Mouse (Mus musculus): ENCODE measurements around the gene Pxn.
A peak's percentile ranks its signal among the peaks of the same experiment; 100 is the strongest.
"Not testable (repeated sequence)": the region's sequence is repeated elsewhere in the genome, so short reads cannot be mapped to it uniquely, and the experiment has no call there.

The Pxn gene

DNA sequence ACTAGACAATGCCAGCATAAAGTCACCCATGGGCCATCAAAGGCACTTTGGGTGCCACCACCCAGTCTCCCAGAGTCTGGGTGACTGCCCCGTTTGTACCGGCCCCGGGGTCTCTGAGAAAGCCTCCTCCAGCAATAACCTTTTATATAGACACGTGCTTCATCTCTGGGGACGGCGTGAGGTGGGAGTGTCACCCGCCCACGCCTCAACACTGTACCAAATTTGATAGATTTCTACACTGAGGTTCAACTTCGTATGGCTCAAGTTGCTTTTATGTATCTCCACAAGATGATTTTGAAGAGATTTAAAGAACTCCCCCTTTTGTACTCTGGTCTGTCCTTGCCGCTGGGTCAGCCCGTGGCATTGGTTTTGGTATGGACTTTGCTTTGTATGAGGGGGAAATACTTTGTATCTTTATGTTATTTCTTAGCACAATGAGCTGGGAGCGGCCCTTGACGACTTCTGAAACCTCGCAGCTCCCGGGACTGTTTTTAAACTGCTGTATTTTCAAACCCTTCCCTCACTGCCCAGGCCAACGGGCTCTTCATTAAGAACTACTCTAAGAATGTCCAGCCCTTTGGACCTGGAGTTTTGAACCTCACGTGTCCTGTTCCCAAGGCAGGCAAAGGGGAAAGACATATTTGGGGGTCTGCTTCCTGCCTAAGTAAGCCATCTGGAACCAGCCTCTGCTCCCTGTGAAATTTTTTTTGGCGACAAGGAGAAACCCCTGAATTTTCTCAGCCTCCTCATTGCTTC is 48.2 kb downstream of the Pxn start:
- DNase-seq, result no peak

DNA sequence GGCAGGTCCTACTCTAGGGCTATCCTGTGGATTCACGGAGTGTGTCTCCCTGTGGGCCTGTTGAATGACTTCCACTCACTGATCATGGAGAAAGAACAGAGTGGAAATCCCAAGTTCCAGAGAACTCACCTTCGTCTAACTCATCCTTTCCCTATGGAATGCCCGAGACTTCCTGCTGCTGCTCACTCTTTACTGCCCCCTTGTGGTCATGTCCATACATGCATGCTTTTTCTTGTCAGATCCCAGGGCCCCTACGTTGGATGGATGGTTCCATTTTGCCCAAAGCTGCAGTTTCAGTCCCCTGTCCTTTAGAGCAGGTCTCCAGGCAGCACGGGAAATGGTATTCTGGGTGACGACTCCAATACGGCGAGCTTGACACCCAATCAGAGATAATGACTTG is 49.7 kb downstream of the Pxn start:
- DNase-seq, result peak; percentile 72

DNA sequence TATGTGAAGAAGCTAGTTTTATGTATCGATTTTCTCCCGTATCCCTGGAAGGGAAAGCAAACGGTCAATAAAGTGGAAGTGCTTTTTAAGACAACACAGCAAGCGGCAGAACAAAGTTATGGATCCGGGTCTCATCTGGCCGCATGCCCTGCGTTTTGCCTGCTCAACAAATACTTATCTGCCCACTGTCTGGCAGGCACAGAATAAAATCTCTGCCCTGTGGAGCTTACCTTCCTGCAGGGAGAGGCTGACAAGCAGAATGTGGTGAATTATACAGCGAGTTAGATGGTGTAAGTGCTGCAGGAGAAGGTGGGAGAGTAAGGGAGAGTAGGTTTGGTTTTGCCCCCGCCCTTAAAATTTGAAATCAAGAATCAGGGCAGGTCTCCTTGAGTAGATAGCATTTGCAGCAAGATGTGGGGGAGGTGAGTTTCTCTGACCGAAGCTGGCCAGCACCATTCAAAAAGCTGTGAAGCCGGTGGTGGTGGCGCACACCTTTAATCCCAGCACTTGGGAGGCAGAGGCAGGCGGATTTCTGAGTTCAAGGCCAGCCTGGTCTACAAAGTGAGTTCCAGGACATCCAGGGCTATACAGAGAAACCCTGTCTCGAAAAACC is 51.8 kb downstream of the Pxn start:
- DNase-seq, result no peak

GRCm38 (mm10) chr5:115559237-115560101 is 53.0 kb downstream of the Pxn start, which contains the start of gene Rplp0:
Gene Rplp0, plus strand, starts transcription at chr5:115559467.
- peak; percentile 100 for DNase-seq

- DNase-seq, result no peak
These were observed 53.9 kb downstream of the Pxn start for GRCm38 (mm10) chr5:115560336-115560905.

- no peak for DNase-seq
These were observed 57.5 kb downstream of the Pxn start for GRCm38 (mm10) chr5:115563771-115564585.

DNA sequence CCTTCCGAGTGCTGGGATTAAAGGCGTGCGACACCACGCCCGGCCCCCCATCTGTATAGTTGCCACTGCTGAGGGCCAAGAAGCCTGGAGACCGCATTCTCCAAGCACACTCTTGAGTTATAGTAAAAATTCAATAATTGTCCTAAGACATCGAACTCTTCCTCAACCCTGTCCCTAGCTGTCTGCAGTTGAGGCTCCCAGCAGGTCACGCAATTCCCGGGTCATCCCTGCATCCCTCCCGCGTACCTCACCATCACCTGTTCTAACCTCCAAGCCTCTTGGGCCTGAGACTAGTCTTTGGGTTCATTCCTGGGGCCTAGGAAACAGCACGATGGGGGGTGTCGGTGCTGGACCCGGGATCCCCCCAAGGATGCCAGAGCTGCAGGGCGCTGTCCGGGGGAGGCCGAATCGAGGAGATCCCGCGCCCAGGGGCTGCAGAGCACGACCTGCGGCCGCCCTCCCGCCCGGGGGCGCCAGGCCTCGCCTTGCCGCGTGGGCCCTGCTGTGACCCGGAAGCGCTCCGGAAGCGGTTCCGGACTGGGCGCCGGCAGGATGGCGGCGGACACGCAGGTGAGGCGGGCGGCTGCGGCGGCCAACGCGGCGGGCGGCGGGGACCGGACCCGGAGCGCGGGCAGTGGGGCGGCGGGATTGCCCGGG is 58.4 kb downstream of the Pxn start, which contains the start of gene Gcn1l1:
Gene Gcn1l1, plus strand, starts transcription at position 518 of the 657 bp plus-strand sequence.
- DNase-seq, result peak; percentile 78

DNA sequence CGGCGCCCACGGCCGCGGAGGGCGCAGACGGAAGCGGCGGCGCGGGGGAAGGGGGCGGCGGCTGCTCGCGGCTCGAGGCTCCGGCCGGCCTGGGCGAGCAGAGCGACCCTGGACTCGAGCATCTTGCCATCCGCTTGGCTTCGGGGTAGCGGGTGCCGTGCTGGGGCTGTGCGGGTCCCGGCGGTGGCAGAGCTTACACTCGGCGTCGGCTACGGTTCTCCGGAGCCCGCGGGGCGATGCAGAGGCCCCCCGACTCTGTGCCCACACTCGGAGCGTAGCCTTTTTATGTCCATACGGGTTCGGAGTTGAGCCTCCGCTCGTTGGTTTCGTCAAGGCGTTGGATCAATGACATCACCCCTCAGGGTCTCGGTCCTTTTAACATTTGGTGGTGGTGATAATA is 58.9 kb downstream of the Pxn start:
- peak; percentile 27 for DNase-seq

DNA sequence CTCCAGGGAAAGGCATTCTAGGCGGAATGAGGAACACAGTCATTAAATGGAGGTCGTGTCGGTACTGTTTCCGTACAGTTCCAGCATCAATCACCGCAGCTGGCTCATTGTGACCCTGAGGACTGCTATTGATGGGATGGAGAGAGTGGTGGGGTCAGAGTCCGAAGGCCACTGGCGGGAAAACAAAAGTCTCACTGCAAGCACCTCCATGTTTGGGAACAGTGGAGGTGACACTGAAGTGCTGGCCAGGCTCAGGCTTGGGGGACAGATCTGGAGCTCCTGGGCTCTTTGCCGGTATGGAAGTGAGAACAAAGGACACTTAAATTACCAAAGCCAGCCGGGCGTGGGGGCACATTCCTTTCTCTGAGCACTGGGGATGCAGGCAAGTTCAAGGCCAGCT is 62.2 kb downstream of the Pxn start:
- DNase-seq, result no peak

DNA sequence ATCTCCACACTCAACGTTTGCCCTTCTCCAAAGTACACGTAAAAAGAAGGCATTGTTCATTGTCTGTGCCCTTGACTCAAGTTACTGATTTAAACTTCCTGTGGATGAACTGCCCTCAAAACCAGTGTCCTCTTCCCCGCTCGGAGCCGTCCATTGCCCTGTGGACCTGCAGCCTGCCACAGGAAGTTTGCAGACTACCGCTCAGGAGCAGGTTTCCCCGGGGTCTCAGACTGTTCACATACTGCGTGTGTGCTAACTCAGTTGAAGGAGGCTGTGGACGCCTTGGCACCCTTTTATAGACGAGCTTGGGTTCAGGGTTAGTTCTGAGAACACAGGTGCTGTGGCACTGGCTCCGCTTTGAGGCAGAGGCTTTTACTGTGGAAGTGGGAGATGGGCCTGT is 62.8 kb downstream of the Pxn start:
- DNase-seq, result no peak

DNA sequence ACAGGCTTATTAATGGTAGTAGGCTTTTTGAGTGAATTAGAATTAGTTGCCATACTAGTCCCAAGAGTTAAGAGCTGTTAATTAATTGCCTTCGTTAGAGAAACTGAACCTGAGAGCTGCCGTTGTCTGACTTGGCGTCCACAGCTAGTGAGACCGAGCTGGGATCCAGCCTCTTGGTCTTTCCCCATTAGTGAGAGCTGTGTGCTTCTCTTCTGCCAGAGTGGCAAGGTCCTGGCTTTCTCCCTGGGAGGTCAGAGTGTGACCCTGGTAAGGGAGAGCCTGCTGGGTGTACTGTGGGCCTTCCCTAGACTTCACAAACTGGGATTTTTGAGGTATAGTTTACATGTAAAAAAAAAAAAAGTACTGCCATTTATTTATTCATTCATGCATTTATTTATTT is 63.2 kb downstream of the Pxn start:
- DNase-seq, result no peak

GRCm38 (mm10) chr5:115571086-115571485 is 64.6 kb downstream of the Pxn start:
- no peak for DNase-seq

GRCm38 (mm10) chr5:115572679-115573535 is 66.4 kb downstream of the Pxn start:
- DNase-seq, result no peak

- DNase-seq, result no peak
These were observed 68.5 kb downstream of the Pxn start for GRCm38 (mm10) chr5:115574992-115575391.

DNA sequence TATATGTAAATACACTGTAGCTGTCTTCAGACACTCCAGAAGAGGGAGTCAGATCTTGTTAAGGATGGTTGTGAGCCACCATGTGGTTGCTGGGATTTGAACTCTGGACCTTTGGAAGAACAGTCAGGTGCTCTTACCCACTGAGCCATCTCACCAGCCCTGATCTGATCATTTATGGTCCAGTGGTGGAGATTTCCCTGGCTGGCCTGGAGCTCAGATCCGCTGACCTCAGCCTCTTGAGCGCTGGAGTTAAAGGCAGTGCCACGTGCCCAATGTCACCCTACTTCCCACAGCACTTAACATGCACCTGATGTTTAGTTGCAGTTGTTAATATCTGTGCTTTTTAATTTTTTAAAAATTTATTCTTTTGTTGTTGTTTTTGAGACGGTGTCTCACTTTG is 71.2 kb downstream of the Pxn start:
- not testable (repeated sequence) for DNase-seq

DNA sequence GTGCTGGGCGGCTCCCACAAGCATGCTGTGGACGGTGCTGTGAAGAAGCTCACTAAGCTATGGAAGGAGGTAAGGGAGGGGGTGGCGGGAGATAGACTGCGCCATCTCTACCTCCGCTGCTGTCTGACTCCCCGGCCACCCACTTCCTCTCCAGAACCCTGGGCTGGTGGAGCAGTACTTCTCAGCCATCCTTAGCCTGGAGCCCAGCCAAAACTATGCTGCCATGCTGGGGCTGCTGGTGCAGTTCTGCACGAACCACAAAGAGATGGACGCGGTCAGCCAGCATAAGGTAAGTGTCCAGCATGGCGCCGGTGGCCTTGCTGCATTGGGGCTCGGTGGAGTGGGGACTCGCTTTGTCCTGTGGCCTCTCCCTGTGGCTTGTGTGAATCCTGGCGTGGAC is 72.4 kb downstream of the Pxn start:
- DNase-seq, result no peak

DNA sequence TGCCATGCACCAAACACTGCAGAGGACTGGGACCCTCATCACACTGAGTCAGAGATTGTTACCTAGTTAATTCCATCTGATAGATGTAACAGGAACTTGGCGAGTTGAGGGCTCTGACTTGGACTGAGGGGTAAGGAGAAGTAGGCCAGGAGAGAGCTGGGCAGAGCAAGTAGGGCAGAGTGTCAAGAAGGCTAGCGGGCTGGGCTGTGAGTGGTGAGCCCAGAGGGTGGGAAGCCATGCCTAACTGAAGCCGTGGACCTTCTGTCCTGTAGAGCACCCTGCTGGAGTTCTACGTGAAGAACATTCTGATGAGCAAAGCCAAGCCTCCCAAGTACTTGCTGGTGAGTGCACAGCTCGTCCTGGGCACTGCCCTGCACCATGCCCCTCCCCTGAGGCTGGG is 72.9 kb downstream of the Pxn start:
- DNase-seq, result no peak

DNA sequence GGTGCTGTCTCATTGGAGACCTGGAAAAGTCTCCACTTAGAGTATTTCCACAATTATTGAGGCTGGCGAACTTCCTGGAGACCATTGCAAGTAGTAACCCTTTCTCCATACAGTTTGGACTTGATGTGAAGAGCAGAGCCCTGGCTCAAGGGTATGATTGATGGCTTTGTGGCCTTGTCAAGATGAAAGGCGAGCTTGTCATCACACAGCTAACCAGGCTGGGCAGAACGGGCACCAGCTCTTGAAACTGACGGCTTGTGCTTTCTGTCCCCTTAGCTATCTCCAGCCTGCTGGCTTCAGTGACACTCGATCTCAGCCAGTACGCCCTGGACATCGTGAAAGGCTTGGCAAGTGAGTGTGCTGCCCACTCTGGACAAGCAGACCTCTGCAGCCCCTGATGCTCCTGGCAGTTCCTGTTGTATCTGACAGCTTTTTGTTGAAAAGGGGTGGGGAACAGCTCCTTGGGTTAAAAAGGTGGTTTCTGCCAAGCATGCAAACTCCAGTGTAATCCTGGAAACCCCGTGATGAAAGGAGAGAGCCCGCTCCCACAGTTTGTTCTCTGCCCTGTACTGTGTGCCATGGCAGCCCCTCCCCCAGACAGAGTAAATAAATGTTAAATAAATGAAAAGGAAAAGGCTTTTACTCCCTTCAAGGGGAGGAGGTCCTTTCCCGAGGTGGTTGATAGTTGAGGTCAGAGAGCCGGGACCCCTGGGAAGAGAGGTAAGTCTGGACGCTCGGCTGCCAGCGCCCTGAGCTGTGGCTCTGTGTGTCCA is 73.9 kb downstream of the Pxn start:
- no peak for DNase-seq

- no peak for DNase-seq
These were observed 75.2 kb downstream of the Pxn start for GRCm38 (mm10) chr5:115581662-115582061.

DNA sequence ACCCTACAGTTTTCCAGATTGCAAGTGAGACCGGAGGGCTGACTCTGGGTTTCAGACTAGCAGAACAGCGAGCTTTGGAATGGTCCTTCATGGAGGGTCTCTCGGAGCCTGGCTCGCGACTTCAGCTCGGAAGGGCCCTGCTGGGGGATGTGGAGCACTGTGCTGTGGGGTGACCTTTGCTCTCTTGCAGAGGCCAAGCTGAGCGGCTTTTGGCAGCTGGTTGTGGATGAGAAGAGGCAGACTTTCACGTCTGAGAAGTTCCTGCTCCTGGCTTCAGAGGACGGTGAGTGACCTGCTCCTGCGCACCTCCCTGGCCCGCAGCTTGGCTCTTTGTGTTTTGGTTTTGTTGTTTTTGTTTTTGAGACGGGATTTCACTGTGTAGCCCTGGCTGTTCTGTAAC is 79.1 kb downstream of the Pxn start:
- no peak for DNase-seq
